Mouse (Mus musculus): Measurements from ENCODE around the gene Cyp4a31.

Gene Cyp4a31

DNA sequence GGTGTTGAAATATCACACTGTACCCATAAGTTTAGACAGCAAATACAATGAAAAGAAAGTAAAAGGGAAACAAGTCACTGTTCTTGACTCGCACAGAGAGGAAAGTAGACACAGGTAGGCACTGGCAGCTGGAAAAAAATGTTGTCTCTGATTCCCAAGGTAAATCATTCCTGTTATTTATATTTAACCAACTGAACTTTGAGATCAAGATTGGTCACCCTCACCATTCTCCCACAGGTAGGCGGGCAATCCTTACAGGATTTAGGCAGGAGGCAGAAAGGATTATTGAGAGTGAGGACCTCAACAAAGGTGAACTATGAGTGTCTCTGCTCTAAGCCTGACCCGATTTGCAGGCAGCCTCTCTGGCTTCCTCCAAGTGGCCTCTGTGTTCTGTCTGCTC lies at the start of gene Cyp4a31:
TSS of gene Cyp4a31 (plus strand) at position 249 of the 400 bp plus-strand sequence.
- WGBS, result 85% methylated on average over 3 of the region's 3 CpGs

DNA sequence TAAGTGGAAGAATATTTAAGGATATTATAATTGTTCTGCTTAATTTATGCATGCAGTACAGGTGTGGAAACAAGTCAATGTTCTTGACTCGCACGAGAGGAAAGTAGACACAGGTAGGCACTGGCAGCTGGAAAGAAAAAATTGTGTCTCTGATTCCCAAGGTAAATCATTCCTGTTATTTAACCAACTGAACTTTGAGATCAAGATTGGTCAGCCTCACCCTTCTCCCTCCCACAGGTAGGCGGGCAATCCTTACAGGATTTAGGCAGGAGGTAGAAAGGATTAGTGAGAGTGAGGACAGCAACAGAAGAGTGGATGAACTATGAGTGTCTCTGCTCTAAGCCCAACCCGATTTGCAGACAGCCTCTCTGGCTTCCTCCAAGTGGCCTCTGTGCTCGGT lies 45.4 kb upstream of the Cyp4a31 start, which contains the start of gene Cyp4a10:
TSS of gene Cyp4a10 (plus strand) at position 265 of the 400 bp plus-strand sequence.
- WGBS, result 83% methylated on average over 5 of the region's 5 CpGs

GRCm38 (mm10) chr4:115519444-115519843 lies 44.0 kb upstream of the Cyp4a31 start:
- 76% methylated on average over 4 of the region's 4 CpGs for WGBS

DNA sequence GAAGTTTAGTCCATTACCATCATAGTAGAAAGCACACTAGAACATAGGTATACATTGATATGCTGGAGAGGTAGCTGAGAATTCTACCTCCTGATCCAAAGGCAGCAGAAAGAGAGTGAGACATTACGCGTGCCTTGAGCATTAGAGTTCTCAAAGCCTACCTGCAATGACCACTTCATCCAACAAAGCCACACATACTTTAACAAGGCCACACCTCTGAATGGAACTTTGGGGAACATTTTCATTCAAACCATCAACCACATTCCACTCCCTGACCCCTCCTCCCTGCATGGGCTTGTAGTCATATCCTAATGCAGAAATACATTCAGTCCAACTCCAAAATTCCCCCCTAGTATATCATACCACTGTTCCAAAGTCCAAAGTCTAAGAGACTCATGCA lies 41.7 kb upstream of the Cyp4a31 start:
- 100% methylated on average over 2 of the region's 2 CpGs for WGBS

GRCm38 (mm10) chr4:115545101-115545500 lies 18.3 kb upstream of the Cyp4a31 start:
- 30% methylated on average over 1 of the region's 1 CpGs for WGBS

- WGBS, result 79% methylated on average over 2 of the region's 2 CpGs
Measured at GRCm38 (mm10) chr4:115546141-115546828, 17.2 kb upstream of the Cyp4a31 start.

GRCm38 (mm10) chr4:115552726-115553125 lies 10.7 kb upstream of the Cyp4a31 start:
- WGBS, result 88% methylated on average over 3 of the region's 3 CpGs

- 66% methylated on average over 2 of the region's 2 CpGs for whole genome bisulfite sequencing
Measured at GRCm38 (mm10) chr4:115555513-115555912, 7.9 kb upstream of the Cyp4a31 start.

- WGBS, result 64% methylated on average over 4 of the region's 4 CpGs
Measured at GRCm38 (mm10) chr4:115557861-115558561, 5.4 kb upstream of the Cyp4a31 start.

DNA sequence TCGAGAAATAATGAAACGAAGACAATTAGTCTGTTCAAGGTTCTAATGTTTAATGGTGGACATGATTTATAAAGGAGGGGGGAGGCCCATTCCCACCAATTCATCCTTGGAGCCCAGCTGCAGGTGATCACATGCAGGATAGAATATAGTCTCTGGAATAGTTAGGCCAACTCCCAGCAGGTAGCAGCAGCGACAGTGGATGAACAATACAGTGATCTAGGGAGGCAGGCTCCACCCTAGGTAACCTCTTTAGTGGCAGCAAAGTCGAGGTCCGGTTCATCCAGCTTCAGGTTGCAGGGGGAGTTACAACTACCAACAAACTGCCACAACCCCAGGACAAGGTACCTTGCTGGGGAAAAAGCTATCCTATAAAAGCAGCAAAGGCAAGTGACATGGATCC lies 2.2 kb upstream of the Cyp4a31 start:
- 64% methylated on average over 5 of the region's 5 CpGs for WGBS

DNA sequence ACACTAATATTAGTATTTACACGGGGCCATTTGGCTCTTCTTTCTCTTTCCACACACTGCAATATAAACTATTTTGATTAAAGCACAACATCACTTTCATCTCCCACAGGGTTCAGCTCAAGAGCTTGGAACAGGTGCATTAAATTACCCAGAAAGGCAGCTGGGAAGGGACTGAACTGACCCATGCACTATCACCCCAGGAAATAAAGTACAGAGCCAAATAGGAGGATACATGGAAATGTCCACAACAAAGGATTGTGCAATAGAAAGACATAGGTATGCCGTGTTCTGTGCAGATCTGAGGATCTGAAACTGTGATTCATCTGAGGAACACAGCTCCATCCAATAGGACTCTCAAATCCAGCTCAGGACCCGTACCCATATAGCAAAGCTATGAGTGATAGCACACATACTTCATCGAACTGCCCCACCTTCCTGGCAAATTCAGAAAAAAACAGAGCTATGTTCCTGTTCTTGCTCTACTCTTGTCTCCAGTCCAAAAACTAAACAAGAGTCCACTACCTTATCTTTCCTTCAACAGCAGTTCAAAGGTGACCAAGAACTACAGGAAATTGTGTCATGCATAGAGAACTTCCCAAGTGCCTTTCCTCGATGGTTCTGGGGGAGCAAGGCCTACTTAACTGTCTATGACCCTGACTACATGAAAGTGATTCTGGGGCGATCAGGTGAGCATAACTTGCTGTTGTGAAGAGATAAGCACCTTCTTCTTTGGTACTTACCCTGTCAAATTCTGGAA lies 1.2 kb downstream of the Cyp4a31 start:
- WGBS, result 79% methylated on average over 6 of the region's 6 CpGs

- 76% methylated on average over 3 of the region's 3 CpGs for WGBS
Measured at GRCm38 (mm10) chr4:115575255-115575654, 11.8 kb downstream of the Cyp4a31 start.

DNA sequence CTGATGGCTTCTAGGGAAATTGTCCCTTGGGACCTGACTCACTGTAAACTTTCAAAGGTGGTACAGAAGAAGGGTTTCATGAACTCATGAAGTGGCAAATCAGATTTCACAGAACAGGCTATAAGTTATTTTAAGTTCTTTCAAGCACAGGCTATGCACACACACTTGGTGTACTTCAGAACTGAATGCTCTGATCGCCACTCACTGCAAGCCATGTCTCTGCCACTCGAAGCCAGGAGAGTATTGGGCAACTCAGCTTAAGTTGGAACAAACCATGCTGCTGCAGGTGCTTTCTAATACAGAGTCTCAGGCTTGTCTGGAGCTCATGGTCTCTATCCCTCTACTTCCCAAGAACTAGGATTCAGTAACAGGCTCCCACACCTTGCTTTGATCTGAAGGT lies 12.3 kb downstream of the Cyp4a31 start:
- 85% methylated on average over 2 of the region's 2 CpGs for WGBS

DNA sequence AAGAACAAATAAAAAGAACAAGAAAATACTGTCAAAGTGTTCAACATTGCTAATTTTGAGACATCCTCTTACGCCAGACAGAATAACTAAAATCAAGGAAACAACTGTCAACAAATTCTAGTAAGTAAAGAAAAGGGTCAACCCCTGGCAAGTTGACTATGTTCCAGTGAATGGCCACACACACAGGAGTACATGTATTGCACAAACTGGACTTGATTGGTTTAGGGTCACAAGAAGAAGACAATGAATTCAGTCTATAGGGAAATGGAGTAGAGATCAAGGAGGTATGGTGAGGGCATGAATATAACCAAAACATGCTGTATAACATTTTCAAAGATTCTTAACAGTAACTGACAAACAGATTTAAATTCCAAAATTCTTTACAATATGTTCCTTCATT lies 32.9 kb downstream of the Cyp4a31 start:
- 90% methylated on average over 1 of the region's 1 CpGs for WGBS

DNA sequence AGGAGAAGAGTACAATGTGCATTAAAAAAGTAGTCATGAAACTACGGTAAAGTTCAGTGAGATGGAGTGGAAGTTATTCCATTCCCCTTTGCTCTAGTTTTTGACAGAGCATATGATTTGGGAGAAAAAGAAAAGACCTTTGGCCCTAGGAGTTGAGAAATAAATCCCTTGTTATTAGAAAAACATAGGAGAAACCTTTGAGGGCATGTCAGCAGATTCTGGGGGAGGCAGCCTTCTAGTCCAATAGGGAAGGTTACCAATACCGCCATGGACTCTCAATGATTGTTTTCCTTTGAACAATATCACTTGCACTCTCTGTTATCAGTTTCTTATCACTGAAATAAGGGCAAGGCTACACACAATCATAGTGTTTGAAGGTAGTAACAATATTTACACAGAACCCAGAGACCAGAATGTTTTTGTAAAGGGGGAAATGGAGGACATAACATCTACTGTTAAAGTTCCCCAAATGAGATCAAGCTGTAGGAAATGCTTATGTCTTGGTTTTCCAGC lies 33.4 kb downstream of the Cyp4a31 start:
- 84% methylated on average over 2 of the region's 2 CpGs for WGBS

DNA sequence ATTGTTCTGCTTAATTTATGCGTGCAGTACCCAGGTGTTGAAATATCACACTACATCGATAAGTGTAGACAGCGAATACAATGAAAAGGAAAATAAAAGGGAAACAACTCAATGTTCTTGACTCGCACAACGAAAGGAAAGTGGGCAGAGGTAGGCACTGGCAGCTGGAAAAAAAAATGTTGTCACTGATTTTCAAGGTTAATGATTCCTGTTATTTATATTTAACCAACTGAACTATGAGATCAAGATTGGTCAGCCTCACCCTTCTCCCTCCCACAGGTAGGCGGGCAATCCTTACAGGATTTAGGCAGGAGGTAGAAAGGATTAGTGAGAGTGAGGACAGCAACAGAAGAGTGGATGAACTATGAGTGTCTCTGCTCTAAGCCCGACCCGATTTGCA lies 37.2 kb downstream of the Cyp4a31 start, which contains the start of gene Cyp4a32:
TSS of gene Cyp4a32 (plus strand) at position 359 of the 400 bp plus-strand sequence.
- 91% methylated on average over 8 of the region's 8 CpGs for WGBS

DNA sequence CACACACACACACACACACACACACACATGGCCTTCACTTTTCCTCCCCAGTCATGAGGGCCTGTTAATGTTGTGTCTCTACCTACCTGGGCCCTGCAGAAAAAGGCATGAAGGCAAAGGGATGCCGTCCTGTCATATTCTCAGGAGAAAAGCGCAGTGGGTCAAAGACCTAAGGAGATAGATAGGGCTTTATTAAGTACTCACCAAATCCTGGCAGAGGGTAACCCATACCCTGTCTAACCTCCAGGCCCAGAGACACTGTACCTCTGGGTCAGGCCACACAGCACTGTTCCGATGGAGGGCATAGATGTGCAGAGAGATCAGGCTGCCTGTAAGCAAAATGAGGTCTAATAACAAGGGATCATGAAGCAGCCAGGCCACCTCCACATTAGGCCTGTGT lies 62.1 kb downstream of the Cyp4a31 start:
- WGBS, result 93% methylated on average over 3 of the region's 3 CpGs

All from cerebral cortex, adult 2 months (tissue).